Mouse (Mus musculus) neural tube, embryonic 12.5 days (tissue): ENCODE data around the gene Prss37. TPM values are rescaled to one million over a fixed set of nuclear protein-coding genes. Genes with fewer than 3 reads are reported as not detected.

Experiments used
- ATAC-seq: fragments of 200-750 bp; cut with Nextera tagmentation; 2 replicates; pipeline ENCODE4 v1.8.0; 2017; ENCODE audit warnings: low read depth, mild to moderate bottlenecking, moderate TSS enrichment, moderate library complexity; ENCODE audit not compliant: low FRiP score
- H3K27ac ChIP-seq: fragments of 300-500 bp; sonication (generic); 2 replicates; pipeline ENCODE4 v1.5.1; 2016
- H3K27me3 ChIP-seq: fragments of 300-500 bp; sonication (generic); replicated peaks from 2 replicates; pipeline ENCODE4 v1.6.1; 2016; ENCODE audit warnings: mild to moderate bottlenecking
- H3K36me3 ChIP-seq: fragments of 300-500 bp; sonication (generic); 2 replicates; pipeline ENCODE4 v1.6.1; 2016; ENCODE audit warnings: mild to moderate bottlenecking
- H3K4me1 ChIP-seq: fragments of 300-500 bp; sonication (generic); 2 replicates; pipeline ENCODE4 v1.6.1; 2016
- H3K4me2 ChIP-seq: fragments of 300-500 bp; sonication (generic); replicated peaks from 2 replicates; pipeline ENCODE4 v1.6.1; 2016; ENCODE audit warnings: mild to moderate bottlenecking
- H3K4me3 ChIP-seq: fragments of 300-500 bp; sonication (generic); 2 replicates; pipeline ENCODE4 v1.5.1; 2016
- H3K9ac ChIP-seq: fragments of 300-500 bp; sonication (generic); 2 replicates; pipeline ENCODE4 v1.6.1; 2016; ENCODE audit warnings: mild to moderate bottlenecking
- H3K9me3 ChIP-seq: fragments of 300-500 bp; sonication (generic); 2 replicates; pipeline ENCODE4 v1.6.1; 2016; ENCODE audit warnings: mild to moderate bottlenecking
- WGBS: fragments of 180-500 bp; shearing (Covaris S2); methylation state at CpG from one replicate; pipeline ENCODE4 v1.1.7; 2016; 5-methylcytosine and 5-hydroxymethylcytosine counted together
- polyA plus RNA-seq: library from polyadenylated mRNA; unstranded; fragments of >200 nt; fragmentation: Nextera tagmentation; extraction: Ambion mirVana; gene quantifications from 2 replicates; pipeline ENCODE4 v1.2.1, GENCODE M21; 2016

The Prss37 gene
- polyA plus RNA-seq, result not detected in 2 replicates

GRCm38 (mm10) chr6:40519408-40519807 is at the start of gene Prss37:
Gene Prss37 (minus strand): TSS chr6:40519508.
- 73% methylated on average over 1 of the region's 1 CpGs for WGBS
- Histone ChIP-seq H3K27ac (no peak within 1 kb of the TSS), H3K9me3 (no peaks in the 10 kb centered on the region), H3K4me2 (no peak within 1 kb of the TSS), H3K4me1 (no peaks in the 10 kb centered on the region), H3K9ac (no peak within 1 kb of the TSS), H3K36me3 (no peaks in the 10 kb centered on the region), H3K4me3 (no peak within 1 kb of the TSS), H3K27me3 (no peaks in the 10 kb centered on the region)
- no peak for ATAC-seq

GRCm38 (mm10) chr6:40554950-40555349 is 35.6 kb upstream of the Prss37 start, which contains the start of gene Olfr461:
Gene Olfr461 (minus strand): TSS chr6:40555050.
- H3K27me3 ChIP-seq, result no peaks in the 10 kb centered on the region
- H3K4me1 ChIP-seq, result no peaks in the 10 kb centered on the region
- no peak within 1 kb of the TSS for H3K4me2 ChIP-seq
- H3K9ac ChIP-seq, result no peak within 1 kb of the TSS
- H3K4me3 ChIP-seq, result no peak within 1 kb of the TSS
- ATAC-seq, result no peak
- no peaks in the 10 kb centered on the region for H3K36me3 ChIP-seq
- no peak within 1 kb of the TSS for H3K27ac ChIP-seq
- H3K9me3 ChIP-seq, result no peaks in the 10 kb centered on the region
- 78% methylated on average over 2 of the region's 2 CpGs for WGBS

GRCm38 (mm10) chr6:40544690-40545089 is 25.4 kb upstream of the Prss37 start:
- Histone ChIP-seq H3K9ac (no peak overlapping the region), H3K27me3 (no peaks in the 10 kb centered on the region), H3K27ac (no peak overlapping the region), H3K4me1 (no peaks in the 10 kb centered on the region), H3K9me3 (no peaks in the 10 kb centered on the region), H3K4me2 (no peak overlapping the region), H3K4me3 (no peak overlapping the region), H3K36me3 (no peaks in the 10 kb centered on the region)
- WGBS, result 83% methylated on average over 10 of the region's 10 CpGs
- no peak for ATAC-seq

- Histone ChIP-seq H3K4me1 (no peaks in the 10 kb centered on the region), H3K27me3 (no peaks in the 10 kb centered on the region), H3K4me2 (no peak within 1 kb of the TSS), H3K27ac (no peak within 1 kb of the TSS), H3K36me3 (no peaks in the 10 kb centered on the region), H3K4me3 (no peak within 1 kb of the TSS), H3K9ac (no peak within 1 kb of the TSS), H3K9me3 (no peaks in the 10 kb centered on the region)
- no peak for ATAC-seq
- WGBS, result 85% methylated on average over 3 of the region's 3 CpGs
Measured at GRCm38 (mm10) chr6:40493229-40493628, 26.1 kb downstream of the Prss37 start, which contains the start of gene Tas2r108. Gene Tas2r108 (plus strand): TSS chr6:40493529.

GRCm38 (mm10) chr6:40490933-40491332 is 28.4 kb downstream of the Prss37 start, which contains the start of gene Tas2r137:
Gene Tas2r137 (plus strand): TSS chr6:40491233.
- Histone ChIP-seq H3K27me3 (no peaks in the 10 kb centered on the region), H3K4me1 (no peaks in the 10 kb centered on the region), H3K36me3 (no peaks in the 10 kb centered on the region), H3K27ac (no peak within 1 kb of the TSS), H3K4me3 (no peak within 1 kb of the TSS), H3K9me3 (no peaks in the 10 kb centered on the region), H3K9ac (no peak within 1 kb of the TSS), H3K4me2 (no peak within 1 kb of the TSS)
- no peak for ATAC-seq

- ATAC-seq, result no peak
- no peaks in the 10 kb centered on the region for H3K4me1 ChIP-seq
- no peaks in the 10 kb centered on the region for H3K9me3 ChIP-seq
- H3K27me3 ChIP-seq, result no peaks in the 10 kb centered on the region
- WGBS, result 97% methylated on average over 5 of the region's 5 CpGs
- H3K4me2 ChIP-seq, result no peak overlapping the region
- H3K4me3 ChIP-seq, result no peak overlapping the region
- H3K9ac ChIP-seq, result no peak overlapping the region
- no peak overlapping the region for H3K27ac ChIP-seq
- H3K36me3 ChIP-seq, result peaks cover 49% of the 10 kb centered on the region
Measured at GRCm38 (mm10) chr6:40482318-40482717, 37.0 kb downstream of the Prss37 start.

GRCm38 (mm10) chr6:40479705-40480104 is 39.6 kb downstream of the Prss37 start:
- H3K9ac ChIP-seq, result no peak overlapping the region
- H3K4me1 ChIP-seq, result no peaks in the 10 kb centered on the region
- H3K9me3 ChIP-seq, result no peaks in the 10 kb centered on the region
- H3K4me2 ChIP-seq, result no peak overlapping the region
- WGBS, result 91% methylated on average over 1 of the region's 1 CpGs
- ATAC-seq, result no peak
- H3K27ac ChIP-seq, result no peak overlapping the region
- no peak overlapping the region for H3K4me3 ChIP-seq
- peaks cover 71% of the 10 kb centered on the region for H3K36me3 ChIP-seq
- H3K27me3 ChIP-seq, result no peaks in the 10 kb centered on the region

- Histone ChIP-seq H3K4me2 (no peak overlapping the region), H3K27ac (no peak overlapping the region), H3K4me3 (no peak overlapping the region), H3K9ac (no peak overlapping the region), H3K36me3 (peaks cover 52% of the 10 kb centered on the region), H3K27me3 (no peaks in the 10 kb centered on the region), H3K9me3 (no peaks in the 10 kb centered on the region), H3K4me1 (peaks cover 10% of the 10 kb centered on the region; the same call in 1 of the 2 replicates)
- ATAC-seq, result no peak
- 93% methylated on average over 4 of the region's 4 CpGs for WGBS
Measured at GRCm38 (mm10) chr6:40476132-40476531, 43.2 kb downstream of the Prss37 start.

- no peaks in the 10 kb centered on the region for H3K9me3 ChIP-seq
- H3K27ac ChIP-seq, result peak overlapping the region; percentile 64
- WGBS, result under 1% methylated on average over 7 of the region's 7 CpGs
Measured at GRCm38 (mm10) chr6:40471720-40472010, 47.6 kb downstream of the Prss37 start.

GRCm38 (mm10) chr6:40470916-40471719 is 48.2 kb downstream of the Prss37 start, which contains the start of gene Ssbp1:
Gene Ssbp1 (plus strand): TSS chr6:40471352.
- H3K36me3 ChIP-seq, result peaks cover 27% of the 10 kb centered on the region
- peak within 1 kb of the TSS; percentile 69 for H3K4me2 ChIP-seq
- H3K4me3 ChIP-seq, result peak within 1 kb of the TSS; percentile 75
- ATAC-seq, result peak; percentile 96
- no peaks in the 10 kb centered on the region for H3K27me3 ChIP-seq
- peak within 1 kb of the TSS; percentile 84 for H3K9ac ChIP-seq
- peaks cover 10% of the 10 kb centered on the region; the same call in 1 of the 2 replicates for H3K4me1 ChIP-seq
- 1% methylated on average over 54 of the region's 54 CpGs for WGBS
- peak within 1 kb of the TSS; percentile 64 for H3K27ac ChIP-seq
- no peaks in the 10 kb centered on the region for H3K9me3 ChIP-seq

More at GRCm38 (mm10) chr6:40471720-40472010, 47.6 kb downstream of the Prss37 start:
- H3K36me3 ChIP-seq, result peaks cover 30% of the 10 kb centered on the region
- peak overlapping the region; percentile 69 for H3K4me2 ChIP-seq
- peak overlapping the region; percentile 75 for H3K4me3 ChIP-seq
- ATAC-seq, result peak; percentile 9; the same call in 1 of the 2 replicates
- no peaks in the 10 kb centered on the region for H3K27me3 ChIP-seq
- peak overlapping the region; percentile 84 for H3K9ac ChIP-seq
- peaks cover 10% of the 10 kb centered on the region; the same call in 1 of the 2 replicates for H3K4me1 ChIP-seq

- ATAC-seq, result no peak
- no peak overlapping the region for H3K9ac ChIP-seq
- no peak overlapping the region for H3K4me3 ChIP-seq
- H3K27me3 ChIP-seq, result no peaks in the 10 kb centered on the region
- H3K36me3 ChIP-seq, result no peaks in the 10 kb centered on the region
- no peaks in the 10 kb centered on the region for H3K9me3 ChIP-seq
- H3K4me1 ChIP-seq, result no peaks in the 10 kb centered on the region
- no peak overlapping the region for H3K4me2 ChIP-seq
- H3K27ac ChIP-seq, result no peak overlapping the region
- WGBS, result 48% methylated on average over 6 of the region's 6 CpGs
Measured at GRCm38 (mm10) chr6:40465710-40466109, 53.6 kb downstream of the Prss37 start.
